Mouse (Mus musculus): ENCODE measurements at regions not wholly inside any gene's neighbourhood (a gene's known extent, or its start where the extent isn't known, plus 50 kb on each side); places are given as distances from the start of the nearest gene placed in this dataset.
"Not testable (repeated sequence)": the region's sequence is repeated elsewhere in the genome, so short reads cannot be mapped to it uniquely, and the experiment has no call there.

DNA sequence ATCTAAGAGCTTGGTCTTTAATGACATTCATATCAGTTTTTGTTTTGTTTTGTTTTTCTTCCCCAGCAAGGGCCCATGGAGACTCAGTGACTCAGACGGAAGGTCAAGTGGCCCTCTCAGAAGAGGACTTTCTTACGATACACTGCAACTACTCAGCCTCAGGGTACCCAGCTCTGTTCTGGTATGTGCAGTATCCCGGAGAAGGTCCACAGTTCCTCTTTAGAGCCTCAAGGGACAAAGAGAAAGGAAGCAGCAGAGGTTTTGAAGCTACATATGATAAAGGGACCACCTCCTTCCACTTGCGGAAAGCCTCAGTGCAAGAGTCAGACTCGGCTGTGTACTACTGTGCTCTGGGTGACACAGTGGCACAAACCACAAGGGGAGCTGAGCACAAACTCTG is 512.2 kb upstream of the Olfr1507 start:
- not testable (repeated sequence) for DNase-seq (ENCODE audit: low spot score)

DNA sequence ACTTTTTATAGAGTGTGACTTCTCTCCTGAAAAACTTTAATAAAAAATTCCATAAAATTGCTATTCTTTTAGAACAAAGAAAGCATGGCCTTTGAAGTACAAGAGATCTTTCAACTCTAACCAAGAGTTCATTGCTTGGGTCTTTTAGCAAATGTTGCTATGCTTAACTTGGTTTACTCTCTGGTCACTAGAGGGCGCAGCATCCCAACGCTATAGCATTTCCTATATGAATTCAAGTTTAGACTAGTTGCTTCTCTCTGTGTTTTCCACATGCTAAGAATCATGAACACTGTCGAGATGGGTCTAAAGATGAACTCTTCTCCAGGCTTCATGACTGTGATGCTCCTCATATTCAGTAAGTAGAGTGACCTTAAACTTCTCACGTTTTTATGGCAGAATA is 511.8 kb upstream of the Olfr1507 start:
- DNase-seq (ENCODE audit: low spot score), result not testable (repeated sequence)

DNA sequence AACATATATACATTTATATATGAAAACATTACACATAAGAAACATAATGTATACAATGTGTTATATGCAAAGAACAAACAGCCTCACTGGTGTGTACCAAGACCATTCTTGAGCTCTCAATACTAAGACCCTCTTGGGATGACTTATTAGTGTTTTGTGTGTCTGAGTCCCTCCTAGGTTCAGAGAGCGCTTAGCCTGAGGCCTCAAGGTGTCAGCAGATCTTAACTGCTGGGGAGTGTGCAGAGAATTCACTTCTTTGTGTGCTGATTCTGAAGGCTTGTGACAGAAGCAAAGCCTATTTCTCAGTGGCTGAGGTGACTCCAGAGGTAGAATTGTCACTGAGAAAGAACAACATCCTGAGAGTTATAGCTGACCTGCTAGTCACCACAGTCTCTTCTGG is 505.7 kb upstream of the Olfr1507 start:
- DNase-seq (ENCODE audit: low spot score), result not testable (repeated sequence)

DNA sequence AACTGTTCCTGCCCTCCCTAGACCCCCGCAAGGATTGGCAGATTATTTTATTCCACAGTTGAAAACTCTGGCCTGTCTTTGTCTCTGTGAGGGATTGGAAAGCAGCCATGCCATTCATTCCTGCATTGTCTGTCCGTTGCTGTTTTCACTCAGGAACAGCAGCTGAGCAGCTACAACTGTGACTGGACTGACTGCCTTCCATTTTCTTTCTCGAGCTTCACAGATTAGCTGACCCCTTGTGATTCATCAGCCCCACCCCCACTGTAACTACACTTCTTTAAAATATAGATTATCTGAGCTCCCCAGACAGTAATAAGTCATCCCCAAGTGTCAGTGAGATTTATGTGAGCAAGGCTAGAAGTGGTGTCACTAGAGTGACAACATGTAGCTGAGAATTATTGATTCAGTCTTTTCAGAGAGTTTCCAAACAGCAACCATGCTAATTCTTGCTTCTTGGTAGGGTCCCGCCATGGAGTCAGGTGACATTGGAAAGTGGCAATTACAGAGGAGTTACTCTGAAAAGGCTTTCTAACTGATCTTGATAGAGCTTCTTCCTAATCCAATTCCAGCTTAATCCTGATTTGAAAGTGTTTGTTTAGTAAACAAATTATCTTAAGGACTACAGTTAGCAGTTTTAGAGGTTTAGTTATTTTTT is 496.7 kb upstream of the Olfr1507 start:
- not testable (repeated sequence) for DNase-seq (ENCODE audit: low spot score)

DNA sequence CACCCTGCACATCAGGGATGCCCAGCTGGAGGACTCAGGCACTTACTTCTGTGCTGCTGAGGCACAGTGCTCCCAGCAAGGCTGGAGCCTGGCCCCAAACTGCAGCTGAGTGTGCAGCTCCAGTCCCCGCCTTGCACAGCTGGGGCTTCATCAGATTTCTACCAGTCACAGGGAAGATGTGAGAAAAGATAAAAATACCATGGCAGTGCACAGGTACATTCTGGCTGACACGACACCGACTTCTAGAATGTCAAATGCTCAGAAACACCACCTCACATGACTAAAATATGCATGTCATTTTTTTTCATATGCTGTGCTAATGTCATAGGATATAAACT is 495.7 kb upstream of the Olfr1507 start:
- not testable (repeated sequence) for DNase-seq (ENCODE audit: low spot score)

DNA sequence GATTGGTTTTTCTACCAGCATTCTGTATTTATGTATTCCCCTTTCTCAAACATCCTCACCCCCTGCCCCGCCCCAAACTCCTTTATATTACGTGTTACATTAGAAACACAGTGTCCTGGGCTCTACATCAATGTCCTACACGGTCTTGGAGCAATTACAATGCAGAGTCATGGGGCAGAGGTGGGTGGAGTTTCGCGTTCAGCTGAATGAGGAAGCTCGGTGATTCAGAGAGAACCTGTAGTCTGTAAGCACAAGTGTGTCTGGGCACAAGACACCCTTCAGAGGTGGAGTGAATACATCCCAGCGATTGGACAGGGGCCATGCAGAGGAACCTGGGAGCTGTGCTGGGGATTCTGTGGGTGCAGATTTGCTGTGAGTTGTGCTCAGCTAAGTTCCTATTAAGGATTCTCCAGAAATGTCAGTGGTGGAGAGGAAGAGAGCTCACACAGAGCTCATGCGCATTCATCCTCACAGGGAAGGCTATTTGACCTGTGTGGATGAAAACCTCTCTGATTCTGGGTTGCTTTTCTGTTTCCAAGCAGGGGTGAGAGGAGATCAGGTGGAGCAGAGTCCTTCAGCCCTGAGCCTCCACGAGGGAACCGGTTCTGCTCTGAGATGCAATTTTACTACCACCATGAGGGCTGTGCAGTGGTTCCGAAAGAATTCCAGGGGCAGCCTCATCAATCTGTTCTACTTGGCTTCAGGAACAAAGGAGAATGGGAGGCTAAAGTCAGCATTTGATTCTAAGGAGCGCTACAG is 495.2 kb upstream of the Olfr1507 start:
- DNase-seq (ENCODE audit: low spot score), result not testable (repeated sequence)

DNA sequence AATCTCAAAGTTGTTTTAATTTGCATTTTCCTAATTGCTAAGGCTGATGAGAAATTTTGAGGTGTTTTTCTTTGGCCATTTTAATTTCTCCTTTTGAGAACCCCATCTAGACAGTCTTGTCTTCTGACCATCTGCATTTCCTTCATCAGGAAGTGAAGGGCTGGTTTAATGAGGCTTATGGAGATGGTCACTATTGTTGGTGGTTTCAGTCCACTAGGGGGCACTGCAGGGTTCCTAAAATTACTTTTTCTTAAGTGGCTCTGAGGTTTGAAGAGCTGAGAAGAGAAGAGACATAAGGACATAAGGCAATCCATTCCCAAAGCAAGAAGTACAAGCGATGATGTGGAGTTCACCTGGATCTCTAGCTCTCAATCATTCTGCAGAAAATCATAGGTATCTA is 494.4 kb upstream of the Olfr1507 start:
- not testable (repeated sequence) for DNase-seq (ENCODE audit: low spot score)

DNA sequence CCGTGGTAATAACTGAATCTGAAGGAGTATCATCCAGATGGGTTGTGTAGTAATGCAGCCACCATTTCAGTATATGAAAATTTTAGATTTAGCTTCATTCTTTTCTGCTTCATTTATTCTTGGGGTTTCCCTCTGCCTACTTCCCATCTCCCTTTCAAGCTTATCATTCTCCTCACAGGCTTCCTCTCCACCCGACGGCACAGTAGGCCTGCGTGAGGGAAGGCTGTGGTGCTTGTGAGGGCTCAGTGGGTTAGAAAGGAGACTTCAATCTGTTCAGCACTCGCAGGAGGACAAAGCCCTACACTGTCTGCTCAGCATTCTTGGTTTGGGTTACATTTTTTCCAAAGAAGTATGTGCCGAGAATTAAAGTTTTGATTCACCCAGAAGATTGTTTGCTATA is 493.0 kb upstream of the Olfr1507 start:
- not testable (repeated sequence) for DNase-seq (ENCODE audit: low spot score)

DNA sequence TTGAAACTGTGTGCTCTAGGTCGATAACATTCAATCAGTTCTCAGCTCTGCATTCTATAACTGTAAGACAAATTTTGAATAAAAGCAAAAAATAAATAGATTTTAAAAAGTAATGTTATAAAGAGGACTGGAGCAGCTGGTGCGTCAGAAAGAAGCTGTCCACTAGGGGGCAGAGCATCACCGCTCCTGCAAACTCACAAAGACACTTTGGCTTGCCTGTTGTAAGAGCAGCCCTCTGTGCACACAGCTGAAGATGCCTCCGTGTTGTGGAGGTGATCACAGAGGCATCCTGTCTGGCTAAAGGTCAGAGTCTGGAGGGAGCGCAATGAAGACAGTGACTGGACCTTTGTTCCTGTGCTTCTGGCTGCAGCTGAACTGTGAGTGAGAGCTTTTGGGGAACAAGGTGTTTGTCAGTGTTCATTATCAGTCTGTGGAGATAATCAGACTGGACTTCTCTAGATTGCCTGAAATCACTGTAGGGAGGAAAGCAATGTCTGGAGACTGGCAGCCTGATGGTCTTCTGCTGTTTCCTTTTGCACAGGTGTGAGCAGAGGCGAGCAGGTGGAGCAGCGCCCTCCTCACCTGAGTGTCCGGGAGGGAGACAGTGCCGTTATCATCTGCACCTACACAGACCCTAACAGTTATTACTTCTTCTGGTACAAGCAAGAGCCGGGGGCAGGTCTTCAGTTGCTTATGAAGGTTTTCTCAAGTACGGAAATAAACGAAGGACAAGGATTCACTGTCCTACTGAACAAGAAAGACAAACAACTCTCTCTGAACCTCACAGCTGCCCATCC is 476.9 kb upstream of the Olfr1507 start:
- DNase-seq (ENCODE audit: low spot score), result not testable (repeated sequence)

DNA sequence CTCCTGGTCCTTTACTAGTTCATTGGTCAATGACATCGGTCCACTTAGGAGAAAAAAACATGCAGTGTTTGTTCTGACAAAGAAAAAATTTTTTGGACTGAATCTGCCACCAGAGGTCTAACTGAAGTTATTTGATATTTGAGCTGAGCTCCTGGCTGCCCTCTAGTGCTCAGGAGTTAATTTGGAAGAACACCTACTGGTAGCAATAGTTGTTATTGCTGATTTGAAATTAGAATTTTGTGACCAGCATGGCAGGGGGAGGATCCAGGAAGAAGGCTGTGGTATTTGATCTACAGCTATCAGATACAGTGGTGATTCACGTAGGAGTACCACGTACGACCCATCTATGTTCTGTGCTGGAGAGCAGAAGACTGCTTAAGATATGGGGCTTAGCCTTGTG is 466.6 kb upstream of the Olfr1507 start:
- DNase-seq (ENCODE audit: low spot score), result not testable (repeated sequence)

DNA sequence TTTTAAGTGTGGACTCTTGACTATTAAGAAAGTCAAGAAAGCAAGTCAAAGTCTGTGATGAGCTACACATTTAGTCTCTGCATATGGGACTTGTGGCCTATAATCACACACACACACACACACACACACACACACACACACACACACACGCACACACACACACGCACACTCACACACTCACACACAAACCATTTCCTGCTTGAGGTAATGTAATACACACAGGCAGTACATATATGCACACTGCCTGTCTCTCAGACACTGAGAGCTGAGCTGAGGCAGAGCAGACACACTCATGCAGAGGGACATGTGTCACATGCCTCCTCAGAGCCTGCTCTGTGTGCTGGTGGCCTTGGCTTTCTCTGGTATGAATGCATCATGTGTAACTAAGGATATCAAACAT is 461.0 kb upstream of the Olfr1507 start:
- not testable (repeated sequence) for DNase-seq (ENCODE audit: low spot score)

DNA sequence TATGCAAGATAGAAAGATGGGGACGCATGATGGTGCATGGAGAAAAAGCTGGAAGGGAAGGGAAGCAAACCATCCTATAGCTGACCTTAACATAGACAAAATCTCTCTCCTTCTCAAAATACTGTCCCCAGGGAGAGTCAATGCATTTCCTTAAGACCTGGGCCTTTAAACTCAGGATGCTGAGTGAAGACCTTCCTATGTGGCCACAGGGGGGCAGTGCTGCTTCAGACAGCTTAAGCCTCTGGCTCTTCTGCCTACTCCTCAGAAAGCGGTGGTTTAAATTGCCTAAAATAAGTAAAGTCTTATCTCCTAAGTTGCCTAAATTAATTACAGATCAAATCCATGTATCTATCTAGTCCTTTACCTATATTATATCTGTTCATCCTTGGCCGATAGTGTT is 449.4 kb upstream of the Olfr1507 start:
- DNase-seq (ENCODE audit: low spot score), result peak; percentile 1

DNA sequence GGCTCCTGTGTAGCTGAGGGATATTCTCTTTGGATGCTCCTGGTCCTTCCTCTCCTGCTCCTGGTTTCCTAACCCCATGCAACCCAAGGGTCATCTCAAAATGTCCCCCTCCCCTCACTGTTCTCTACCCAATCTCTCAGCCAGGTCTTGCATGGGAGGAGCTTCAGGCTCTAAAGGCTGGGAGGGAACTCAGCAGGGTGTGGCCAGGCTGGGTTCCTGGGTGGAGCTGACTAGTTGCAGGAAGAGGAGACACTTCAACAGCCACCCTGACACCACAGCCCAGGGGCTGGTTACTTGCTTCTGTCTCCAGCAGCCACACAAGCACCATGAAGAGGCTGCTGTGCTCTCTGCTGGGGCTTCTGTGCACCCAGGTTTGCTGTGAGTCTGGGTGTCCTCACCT is 446.9 kb upstream of the Olfr1507 start:
- not testable (repeated sequence) for DNase-seq (ENCODE audit: low spot score)

DNA sequence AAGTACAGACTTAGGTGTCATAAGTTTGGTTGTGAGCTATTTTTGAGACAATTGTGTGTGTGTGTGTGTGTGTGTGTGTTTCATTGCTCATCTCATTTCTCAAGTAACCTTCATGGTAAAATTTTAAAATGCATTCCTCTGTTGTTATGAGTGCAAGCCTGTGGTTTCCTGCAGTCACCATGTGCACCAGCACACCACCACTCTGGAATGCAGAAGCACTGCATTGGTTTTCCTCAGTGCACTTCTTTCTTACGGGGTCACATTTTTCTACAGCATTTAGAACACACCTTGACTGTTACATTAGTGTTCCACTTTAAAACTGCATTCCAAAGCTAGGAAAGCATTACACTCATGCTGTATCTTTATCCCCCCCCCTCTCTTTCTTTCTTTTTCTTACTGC is 446.2 kb upstream of the Olfr1507 start:
- DNase-seq (ENCODE audit: low spot score), result not testable (repeated sequence)

DNA sequence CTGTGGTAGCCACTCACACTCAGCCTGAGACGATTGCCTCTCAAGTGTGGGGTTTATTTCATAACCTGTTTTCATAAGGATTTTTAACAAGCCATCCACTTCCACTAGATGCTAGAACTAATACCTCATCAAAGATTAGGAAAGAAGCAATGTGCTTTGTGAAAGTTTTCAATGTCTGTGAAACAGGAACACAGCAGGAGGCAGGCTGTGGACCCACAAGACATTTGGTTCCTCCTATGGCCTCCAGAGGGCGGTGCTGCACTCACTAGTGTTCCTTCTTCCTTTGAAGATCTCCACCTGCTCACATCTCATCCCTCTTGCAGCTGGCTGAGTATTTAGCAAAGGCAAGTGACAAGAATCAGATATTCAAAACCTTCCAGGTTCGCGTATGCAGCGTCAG is 424.6 kb upstream of the Olfr1507 start:
- DNase-seq (ENCODE audit: low spot score), result not testable (repeated sequence)

DNA sequence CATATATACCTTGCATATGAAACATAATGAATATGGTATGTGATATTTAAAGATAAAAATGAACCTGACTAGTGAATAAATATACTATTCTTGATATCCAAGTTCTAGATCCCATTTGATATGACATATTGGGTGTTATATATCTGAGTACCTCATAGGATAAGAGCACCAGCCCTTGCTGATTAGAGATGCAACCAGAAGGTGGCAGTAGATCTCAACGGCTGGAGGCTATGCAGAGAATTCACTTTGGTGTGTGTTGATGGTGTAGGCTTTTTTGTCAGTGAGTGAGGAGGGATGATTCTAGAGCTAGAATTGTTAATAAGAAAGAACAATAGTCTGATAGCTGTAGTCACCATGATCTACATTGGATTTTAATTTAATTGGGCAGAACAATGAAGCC is 418.3 kb upstream of the Olfr1507 start:
- DNase-seq (ENCODE audit: low spot score), result not testable (repeated sequence)

DNA sequence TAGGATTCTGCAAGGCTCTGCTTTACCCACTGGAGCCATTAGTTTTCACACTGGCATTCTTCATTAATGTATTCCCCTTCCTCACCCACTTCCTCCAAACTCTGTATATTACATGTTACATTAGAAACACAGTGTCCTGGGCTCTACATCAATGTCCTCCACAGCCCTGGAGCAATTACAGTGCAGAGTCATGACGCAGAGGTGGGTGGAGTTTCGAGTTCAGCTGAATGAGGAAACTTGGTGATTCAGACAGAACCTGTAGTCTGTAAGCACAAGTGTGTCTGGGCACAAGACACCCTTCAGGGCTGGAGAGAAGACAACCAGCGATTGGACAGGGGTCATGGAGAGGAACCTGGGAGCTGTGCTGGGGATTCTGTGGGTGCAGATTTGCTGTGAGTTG is 404.1 kb upstream of the Olfr1507 start:
- DNase-seq (ENCODE audit: low spot score), result not testable (repeated sequence)

DNA sequence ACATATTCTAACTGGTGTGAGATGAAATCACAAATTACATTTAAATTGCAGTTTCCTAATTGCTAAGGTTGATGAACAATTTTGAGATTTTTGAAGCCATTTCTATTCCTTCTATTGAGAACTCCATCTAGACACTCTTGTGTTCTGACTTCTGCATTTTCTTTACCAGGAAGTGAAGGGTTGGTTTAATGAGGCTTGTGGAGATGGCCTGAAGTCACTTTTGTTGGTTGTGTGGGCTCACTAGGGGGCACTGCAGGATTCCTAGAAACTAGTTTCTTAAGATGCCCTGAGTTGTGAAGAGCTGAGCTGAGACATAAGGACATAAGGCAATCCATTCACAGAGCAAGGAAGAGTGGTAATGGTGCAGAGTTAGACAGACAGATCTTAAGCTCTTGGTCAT is 402.8 kb upstream of the Olfr1507 start:
- DNase-seq (ENCODE audit: low spot score), result not testable (repeated sequence)

DNA sequence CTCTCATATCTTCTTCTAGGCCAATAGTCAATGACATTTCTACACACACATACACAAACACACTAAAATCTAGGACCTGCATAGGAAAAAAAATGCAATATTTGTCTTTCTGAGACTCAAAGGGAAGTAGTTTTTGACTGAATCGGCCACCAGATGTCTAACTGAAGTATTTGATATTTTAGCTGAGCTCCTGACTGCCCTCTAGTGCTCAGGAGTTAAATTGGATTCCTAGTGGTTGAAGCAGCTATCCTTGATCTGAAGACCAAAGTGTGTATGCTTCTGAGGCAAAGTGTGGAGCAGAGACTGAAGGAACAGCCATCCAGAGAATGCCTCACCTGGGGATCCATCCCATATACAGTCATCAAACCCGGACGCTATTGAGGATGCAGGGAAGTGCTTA is 384.4 kb upstream of the Olfr1507 start:
- not testable (repeated sequence) for DNase-seq (ENCODE audit: low spot score)

DNA sequence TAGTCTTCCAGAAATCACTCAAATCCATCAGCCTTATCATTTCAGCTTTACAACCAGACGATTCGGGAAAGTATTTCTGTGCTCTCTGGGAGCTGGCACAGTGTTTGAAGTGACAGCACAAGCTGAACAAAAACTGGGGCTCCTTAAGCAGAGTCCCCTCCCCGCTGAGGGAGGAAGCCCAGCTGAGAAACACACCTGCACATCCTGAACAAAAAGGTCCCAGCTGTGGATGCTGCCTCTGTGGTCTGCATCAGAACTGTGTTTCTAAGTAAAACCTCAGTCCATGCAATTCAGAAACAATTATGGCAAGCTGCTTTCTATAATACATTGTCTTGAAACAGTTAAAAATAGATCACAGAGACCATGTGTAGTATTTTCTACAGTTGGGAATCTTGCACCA is 368.3 kb upstream of the Olfr1507 start:
- not testable (repeated sequence) for DNase-seq (ENCODE audit: low spot score)

DNA sequence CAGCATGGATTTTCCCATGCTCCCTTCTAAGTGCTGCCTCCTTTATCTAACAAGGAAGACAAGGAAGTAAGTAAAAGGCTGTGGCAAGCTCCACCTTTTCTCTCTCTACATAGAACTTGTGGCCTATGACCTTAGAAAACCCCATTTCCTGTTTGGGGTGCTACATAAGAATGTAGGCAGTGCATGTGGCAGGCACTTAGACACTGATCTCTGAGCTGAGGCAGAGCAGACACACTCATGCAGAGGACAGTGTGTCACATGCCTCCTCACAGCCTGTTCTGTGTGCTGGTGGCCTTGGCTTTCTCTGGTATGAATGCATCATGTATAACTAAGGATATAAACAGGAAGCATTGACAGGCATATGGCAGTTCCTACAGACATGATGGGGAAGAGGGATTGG is 367.6 kb upstream of the Olfr1507 start:
- DNase-seq (ENCODE audit: low spot score), result not testable (repeated sequence)

DNA sequence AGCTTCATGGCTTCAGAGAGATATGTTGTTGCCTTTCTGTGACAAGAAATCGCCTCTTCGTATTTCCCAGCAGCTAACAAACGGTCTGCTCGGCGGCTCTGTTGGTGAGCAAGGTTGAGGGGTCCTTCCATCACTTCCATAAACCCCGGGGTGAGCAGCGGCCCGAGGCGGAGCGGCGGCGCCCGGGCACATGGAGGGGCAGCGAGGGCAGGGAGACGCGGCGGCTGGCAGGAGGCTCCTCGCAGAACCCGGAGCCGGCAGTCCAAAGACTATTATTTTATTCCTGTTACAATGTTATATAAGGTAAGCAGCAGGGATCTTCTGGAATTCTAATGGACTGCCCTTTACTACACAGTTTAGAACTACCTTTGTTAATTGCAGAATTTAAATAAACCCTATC is 366.9 kb upstream of the Olfr1507 start:
- DNase-seq (ENCODE audit: low spot score), result not testable (repeated sequence)

DNA sequence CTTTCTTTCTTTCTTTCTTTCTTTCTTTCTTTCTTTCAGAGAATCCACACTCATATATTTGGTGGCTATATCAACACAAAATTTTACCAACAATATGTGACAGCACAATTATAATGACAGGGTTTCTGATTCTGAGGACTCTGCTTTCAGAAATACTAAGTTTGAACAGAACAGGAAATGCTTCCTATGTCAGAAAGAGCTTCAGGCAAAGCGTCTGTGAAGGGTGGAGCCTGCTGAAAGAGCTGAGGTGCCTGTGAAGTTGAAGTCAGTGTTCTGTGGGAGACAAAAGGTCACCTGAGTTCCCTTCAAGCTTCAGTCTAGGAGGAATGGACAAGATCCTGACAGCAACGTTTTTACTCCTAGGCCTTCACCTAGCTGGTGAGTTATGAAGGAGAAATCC is 359.8 kb upstream of the Olfr1507 start:
- DNase-seq (ENCODE audit: low spot score), result not testable (repeated sequence)
